Mouse (Mus musculus) stomach, embryonic 16.5 days (tissue): ENCODE data around the gene Dtx2. TPM values are rescaled to one million over a fixed set of nuclear protein-coding genes. Genes with fewer than 3 reads are reported as not detected.

Source experiments
- ATAC-seq: fragments of 200-750 bp; cut with Nextera tagmentation; 2 replicates; pipeline ENCODE4 v1.8.0; 2017; ENCODE audit warnings: moderate number of reproducible peaks, moderate TSS enrichment; ENCODE audit not compliant: insufficient read depth, low FRiP score
- H3K27ac ChIP-seq: fragments of 300-500 bp; sonication (generic); 2 replicates; pipeline ENCODE4 v1.5.1; 2014; ENCODE audit warnings: low read length
- H3K27me3 ChIP-seq: fragments of 300-500 bp; sonication (generic); 2 replicates; pipeline ENCODE4 v1.6.1; 2014; ENCODE audit warnings: low read length, control low read depth, mixed read lengths; ENCODE audit not compliant: control insufficient read depth, insufficient read depth
- H3K36me3 ChIP-seq: fragments of 300-500 bp; sonication (generic); 2 replicates; pipeline ENCODE4 v1.6.1; 2014; ENCODE audit warnings: low read length; ENCODE audit not compliant: control insufficient read depth, insufficient read depth
- H3K4me1 ChIP-seq: fragments of 300-500 bp; sonication (generic); 2 replicates; pipeline ENCODE4 v1.6.1; 2014; ENCODE audit warnings: low read length, control low read depth, mixed read lengths; ENCODE audit not compliant: control insufficient read depth, insufficient read depth
- H3K4me2 ChIP-seq: fragments of 300-500 bp; sonication (generic); 2 replicates; pipeline ENCODE4 v1.6.1; 2014; ENCODE audit warnings: low read depth, low read length, mixed read lengths
- H3K4me3 ChIP-seq: fragments of 300-500 bp; sonication (generic); replicated peaks from 2 replicates; pipeline ENCODE4 v1.5.1; 2014; ENCODE audit warnings: mild to moderate bottlenecking, low read length
- H3K9ac ChIP-seq: fragments of 300-500 bp; sonication (generic); 2 replicates; pipeline ENCODE4 v1.6.1; 2014; ENCODE audit warnings: low read length
- H3K9me3 ChIP-seq: fragments of 300-500 bp; sonication (generic); replicated peaks from 2 replicates; pipeline ENCODE4 v1.6.1; 2016; ENCODE audit warnings: low read length, control low read depth; ENCODE audit not compliant: control insufficient read depth
- WGBS: fragments of 180-500 bp; shearing (Covaris S2); extraction: QIAGEN DNeasy Blood & Tissue Kit; methylation state at CpG from one replicate; pipeline ENCODE4 v1.1.7; 2014; 5-methylcytosine and 5-hydroxymethylcytosine counted together
- polyA plus RNA-seq: library from polyadenylated mRNA; unstranded; fragments of >200 nt; fragmentation: Nextera tagmentation; extraction: Ambion mirVana; gene quantifications from 2 replicates; pipeline ENCODE4 v1.2.1, GENCODE M21; 2015

The Dtx2 gene
- polyA plus RNA-seq, 1 experiment from 2014 or later, result 24.5 TPM

DNA sequence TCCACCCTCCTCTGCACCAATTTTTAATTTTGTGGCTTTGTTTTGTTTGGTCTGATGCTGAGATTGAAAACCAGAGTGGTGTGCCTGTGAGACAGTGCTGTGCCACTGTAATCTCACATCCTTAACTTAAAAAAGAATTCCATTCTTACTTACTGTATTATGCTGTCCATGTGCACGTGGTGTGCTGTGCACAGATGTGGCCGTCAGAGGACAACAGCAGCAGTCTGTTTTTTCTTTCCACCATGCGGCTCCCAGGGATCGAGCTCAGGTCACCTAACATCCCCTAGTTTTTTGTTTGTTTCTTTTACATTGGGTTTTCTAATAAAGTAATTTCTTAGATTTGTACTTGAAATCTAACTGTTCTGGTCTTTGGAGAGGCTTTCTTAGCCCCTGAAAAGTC lies 9.9 kb downstream of the Dtx2 start:
- 0 out of 2 replicates have a peak, but pooled peaks cover 3% of the 10 kb centered on the region for H3K4me1 ChIP-seq
- 76% methylated on average over 4 of the region's 4 CpGs for WGBS
- ATAC-seq, result no peak
- H3K27ac ChIP-seq, result no peak overlapping the region
- H3K36me3 ChIP-seq, result peaks cover 6% of the 10 kb centered on the region
- no peak overlapping the region for H3K4me3 ChIP-seq
- no peaks in the 10 kb centered on the region for H3K27me3 ChIP-seq
- H3K4me2 ChIP-seq, result no peak overlapping the region
- no peaks in the 10 kb centered on the region for H3K9me3 ChIP-seq
- H3K9ac ChIP-seq, result no peak overlapping the region

DNA sequence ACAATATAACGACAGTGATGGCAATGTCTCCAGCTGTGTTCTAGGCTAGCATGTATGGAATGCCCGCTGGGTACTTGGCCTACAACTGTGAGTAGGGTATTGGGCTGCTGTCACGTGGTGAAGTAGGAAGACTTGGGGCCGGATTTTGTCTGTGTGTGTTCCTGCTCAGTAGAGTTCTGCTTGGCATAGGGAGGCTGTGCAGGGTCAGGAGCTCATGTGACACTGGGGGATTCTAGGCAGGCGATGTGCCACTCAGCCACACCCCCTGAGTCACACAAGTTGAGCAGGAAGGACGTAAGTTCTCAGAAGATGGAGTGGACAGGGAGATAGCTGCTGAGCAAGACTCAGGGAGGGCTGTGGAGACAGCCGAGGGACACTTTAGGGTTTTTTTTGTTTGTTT lies 13.1 kb downstream of the Dtx2 start:
- no peak for ATAC-seq
- peaks cover 9% of the 10 kb centered on the region for H3K36me3 ChIP-seq
- no peak overlapping the region for H3K27ac ChIP-seq
- H3K4me2 ChIP-seq, result no peak overlapping the region
- H3K27me3 ChIP-seq, result no peaks in the 10 kb centered on the region
- WGBS, result 75% methylated on average over 7 of the region's 7 CpGs
- H3K4me1 ChIP-seq, result 0 out of 2 replicates have a peak, but pooled peaks cover 3% of the 10 kb centered on the region
- H3K4me3 ChIP-seq, result no peak overlapping the region
- no peaks in the 10 kb centered on the region for H3K9me3 ChIP-seq
- no peak overlapping the region for H3K9ac ChIP-seq

DNA sequence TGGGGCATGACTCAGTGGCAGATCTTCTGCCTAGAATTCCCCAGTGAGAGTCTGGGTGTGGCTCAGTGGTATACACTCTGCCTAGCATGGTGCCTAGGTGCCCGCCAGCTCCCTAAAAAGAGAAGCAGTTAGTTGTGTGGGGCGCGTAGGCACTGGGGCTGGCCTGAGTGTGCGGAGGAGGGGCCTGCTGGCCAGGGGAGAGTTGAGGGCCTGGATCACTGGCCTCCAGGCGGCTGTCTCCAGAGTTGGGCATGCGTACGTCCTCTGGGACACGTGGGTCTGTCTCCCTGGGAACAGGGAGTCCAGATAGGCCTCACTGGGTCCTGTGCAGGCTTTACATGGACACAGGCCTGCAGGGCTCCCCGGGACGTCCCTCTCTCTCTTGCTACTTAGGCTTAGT lies 20.3 kb downstream of the Dtx2 start:
- no peak overlapping the region for H3K4me2 ChIP-seq
- H3K27me3 ChIP-seq, result no peaks in the 10 kb centered on the region
- ATAC-seq, result no peak
- H3K27ac ChIP-seq, result peak overlapping the region; percentile 90
- no peak overlapping the region for H3K4me3 ChIP-seq
- 90% methylated on average over 10 of the region's 10 CpGs for WGBS
- H3K4me1 ChIP-seq, result peaks cover 21% of the 10 kb centered on the region
- H3K9me3 ChIP-seq, result no peaks in the 10 kb centered on the region
- H3K36me3 ChIP-seq, result peaks cover 9% of the 10 kb centered on the region
- peak overlapping the region; percentile 51; the same call in 1 of the 2 replicates for H3K9ac ChIP-seq

DNA sequence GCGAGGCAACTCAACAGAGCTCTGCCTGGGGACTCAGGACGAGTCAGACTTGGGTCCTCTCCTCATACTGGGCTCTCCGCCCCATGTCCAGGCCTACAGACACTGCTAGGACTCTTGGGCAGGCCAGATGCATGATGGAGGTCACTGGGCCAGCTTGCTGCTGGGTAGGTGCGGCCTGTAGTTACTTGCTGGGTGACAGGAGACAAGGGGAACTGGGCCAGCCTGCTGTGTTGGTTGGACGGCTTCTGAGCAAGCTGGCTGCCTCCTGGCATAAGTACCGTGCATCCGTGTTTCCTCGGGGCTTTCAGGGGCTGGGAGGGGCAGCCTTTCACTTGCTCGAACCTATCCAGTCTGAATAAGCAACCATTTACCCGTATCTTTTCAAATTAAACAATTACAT lies 21.0 kb downstream of the Dtx2 start:
- Histone ChIP-seq H3K4me1 (peaks cover 24% of the 10 kb centered on the region), H3K9ac (peak overlapping the region; percentile 51), H3K4me3 (no peak overlapping the region), H3K9me3 (no peaks in the 10 kb centered on the region), H3K27me3 (no peaks in the 10 kb centered on the region), H3K27ac (peak overlapping the region; percentile 90), H3K4me2 (no peak overlapping the region), H3K36me3 (peaks cover 9% of the 10 kb centered on the region)
- 74% methylated on average over 10 of the region's 10 CpGs for WGBS
- ATAC-seq, result peak; percentile 38

DNA sequence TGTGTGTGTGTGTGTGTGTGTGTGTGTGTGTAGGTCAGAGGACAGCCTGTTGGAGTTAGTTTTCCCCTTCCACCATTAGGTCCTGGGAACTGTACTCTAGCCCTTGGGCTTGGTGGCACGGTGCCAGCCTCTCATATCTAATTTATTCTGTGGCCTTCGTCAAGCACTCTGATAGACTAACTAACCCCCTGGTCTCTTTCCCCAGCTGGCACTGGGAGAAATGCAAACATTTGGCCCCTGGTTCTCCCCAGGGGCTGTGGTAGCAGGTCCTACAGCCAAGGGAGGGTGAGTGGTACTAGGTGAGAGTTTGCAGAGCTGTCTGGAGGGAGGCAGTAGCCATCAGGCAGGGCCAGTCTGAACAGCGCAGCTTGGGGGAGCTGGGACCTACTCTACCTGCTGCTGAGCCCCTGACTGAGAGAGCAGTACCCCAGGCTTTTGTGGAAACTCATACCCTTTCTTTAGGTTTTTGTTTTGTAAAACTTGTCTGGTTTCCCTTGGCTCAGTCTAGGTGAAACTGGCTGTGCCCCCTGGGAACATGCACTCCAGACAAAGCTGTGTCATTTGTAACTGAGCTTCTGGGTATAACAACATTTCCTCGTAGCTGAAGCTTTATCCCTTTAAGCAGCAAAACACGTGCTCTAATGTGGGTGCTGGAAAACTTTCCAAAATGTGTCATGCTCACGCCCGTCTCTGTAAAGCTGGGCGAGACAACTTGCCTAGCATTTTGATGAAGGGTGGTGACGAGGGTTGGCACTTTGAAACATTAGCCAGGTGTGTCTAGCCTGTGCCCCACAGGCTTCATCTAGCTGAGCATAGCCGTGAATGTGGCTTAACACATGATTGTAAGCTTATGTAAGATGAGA lies 21.6 kb downstream of the Dtx2 start:
- ATAC-seq, result peak; percentile 41
- Histone ChIP-seq H3K27me3 (no peaks in the 10 kb centered on the region), H3K4me3 (no peak overlapping the region), H3K4me1 (peaks cover 24% of the 10 kb centered on the region), H3K4me2 (0 out of 2 replicates have a peak overlapping the region, but pooled peaks have one; percentile 16), H3K9me3 (no peaks in the 10 kb centered on the region), H3K27ac (peak overlapping the region; percentile 90), H3K9ac (peak overlapping the region; percentile 24; the same call in 1 of the 2 replicates), H3K36me3 (peaks cover 9% of the 10 kb centered on the region)
- 64% methylated on average over 10 of the region's 10 CpGs for WGBS

DNA sequence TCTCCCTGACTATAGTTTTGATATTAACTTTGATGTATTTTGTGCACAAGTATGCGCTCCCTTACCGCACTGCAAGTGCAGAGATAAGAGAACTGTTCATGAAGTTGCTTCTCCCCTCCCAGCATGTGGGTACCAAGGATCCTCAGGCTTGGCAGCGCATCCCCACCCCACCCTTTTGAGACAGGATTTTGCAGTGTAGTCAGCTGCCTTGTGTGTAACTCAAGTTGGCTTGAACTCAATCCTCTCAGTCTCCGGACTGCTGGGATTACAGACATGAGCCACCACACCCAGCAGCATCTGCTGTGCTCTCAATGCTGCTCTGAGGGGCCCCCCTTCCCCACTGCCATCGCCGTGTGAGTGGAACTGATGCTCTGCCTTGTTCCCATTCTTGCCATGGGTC lies 22.7 kb downstream of the Dtx2 start:
- Histone ChIP-seq H3K9me3 (no peaks in the 10 kb centered on the region), H3K27ac (peak overlapping the region; percentile 90; the same call in 1 of the 2 replicates), H3K36me3 (peaks cover 3% of the 10 kb centered on the region; the same call in 1 of the 2 replicates), H3K4me1 (peaks cover 24% of the 10 kb centered on the region), H3K4me2 (no peak overlapping the region), H3K27me3 (no peaks in the 10 kb centered on the region), H3K9ac (no peak overlapping the region), H3K4me3 (no peak overlapping the region)
- ATAC-seq, result no peak
- WGBS, result 80% methylated on average over 6 of the region's 6 CpGs

DNA sequence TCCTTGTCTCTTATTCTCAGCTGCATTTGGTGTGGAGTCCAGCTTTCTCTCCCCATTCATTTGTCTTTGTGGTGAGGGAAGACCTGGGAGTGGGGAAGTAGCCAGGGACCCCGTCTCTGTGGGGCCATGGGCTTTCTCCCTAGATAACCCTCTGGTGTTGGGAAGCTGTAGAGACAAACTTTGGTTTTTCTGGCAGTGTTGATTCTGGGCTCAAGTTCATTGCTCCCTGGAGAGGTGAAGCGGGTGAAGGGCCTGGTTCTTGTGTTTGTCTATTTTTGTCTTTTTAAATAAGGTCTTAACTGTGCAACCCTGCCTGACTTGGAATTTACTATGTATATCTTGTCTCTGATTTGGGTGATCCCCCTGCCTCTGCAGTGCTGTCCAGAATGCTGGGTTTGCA lies 24.1 kb downstream of the Dtx2 start:
- WGBS, result 76% methylated on average over 2 of the region's 2 CpGs

DNA sequence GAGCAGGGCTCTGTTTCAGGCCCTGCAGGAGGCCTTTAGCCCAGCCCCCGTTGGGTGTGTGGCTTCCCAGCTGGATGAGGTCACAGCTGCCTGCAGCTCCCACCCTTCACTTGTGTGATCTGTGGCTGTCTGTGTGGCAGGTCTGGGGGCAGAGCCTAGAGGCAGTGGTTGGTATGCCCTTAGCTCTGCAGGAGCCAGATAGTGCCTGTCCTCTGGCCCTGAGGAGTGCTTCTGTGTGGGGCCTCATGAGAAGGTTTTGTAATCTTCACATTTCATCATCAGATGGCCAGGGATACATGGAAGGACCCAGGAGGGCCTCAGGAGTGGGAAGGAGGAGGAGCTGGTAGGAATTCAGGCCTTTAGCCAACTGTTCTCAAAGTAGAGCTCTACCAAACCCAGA lies 25.3 kb downstream of the Dtx2 start:
- Histone ChIP-seq H3K4me3 (no peak overlapping the region), H3K36me3 (no peaks in the 10 kb centered on the region), H3K9ac (0 out of 2 replicates have a peak overlapping the region, but pooled peaks have one; percentile 5), H3K27ac (no peak overlapping the region), H3K27me3 (no peaks in the 10 kb centered on the region), H3K4me1 (peaks cover 24% of the 10 kb centered on the region), H3K4me2 (no peak overlapping the region), H3K9me3 (no peaks in the 10 kb centered on the region)
- ATAC-seq, result no peak
- 36% methylated on average over 1 of the region's 1 CpGs for WGBS

More for the DNA sequence above, 24.1 kb downstream of the Dtx2 start:
- Histone ChIP-seq H3K27me3 (no peaks in the 10 kb centered on the region), H3K4me2 (no peak overlapping the region), H3K9me3 (no peaks in the 10 kb centered on the region), H3K36me3 (no peaks in the 10 kb centered on the region), H3K27ac (no peak overlapping the region), H3K4me3 (no peak overlapping the region), H3K4me1 (peaks cover 24% of the 10 kb centered on the region), H3K9ac (no peak overlapping the region)
- no peak for ATAC-seq

DNA sequence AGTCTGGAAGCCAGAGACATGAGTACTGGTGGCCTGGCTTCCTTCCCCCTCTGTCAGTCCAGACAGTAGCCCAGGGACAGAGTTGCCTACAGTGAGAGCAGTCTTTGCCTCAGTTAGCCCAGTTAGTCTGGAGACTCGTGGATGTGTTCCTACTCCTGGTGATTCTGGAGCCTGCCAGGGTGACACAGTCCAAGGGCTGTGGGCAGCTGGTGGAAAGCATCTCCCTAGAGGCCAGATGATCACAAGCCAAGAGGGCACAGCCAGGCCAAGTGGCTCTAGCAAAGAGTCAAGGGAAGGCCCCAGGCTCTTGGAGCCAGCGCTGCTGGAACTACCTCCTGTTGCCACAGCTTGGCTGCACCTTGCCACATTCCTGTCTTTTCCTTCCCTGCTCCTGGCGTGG lies 31.1 kb downstream of the Dtx2 start:
- no peak overlapping the region for H3K9ac ChIP-seq
- 0 out of 2 replicates have a peak, but pooled peaks cover 4% of the 10 kb centered on the region for H3K36me3 ChIP-seq
- no peak for ATAC-seq
- WGBS, result 70% methylated on average over 3 of the region's 3 CpGs
- no peak overlapping the region for H3K4me3 ChIP-seq
- no peaks in the 10 kb centered on the region for H3K4me1 ChIP-seq
- no peaks in the 10 kb centered on the region for H3K9me3 ChIP-seq
- H3K27ac ChIP-seq, result no peak overlapping the region
- no peak overlapping the region for H3K4me2 ChIP-seq
- H3K27me3 ChIP-seq, result no peaks in the 10 kb centered on the region
